Mouse (Mus musculus) C2C12 (cell line): ENCODE measurements around the gene St8sia1.

ENCODE experiments used
- CTCF ChIP-seq: IDR thresholded peaks from one replicate; pipeline ENCODE4 v1.5.1; 2011; ENCODE audit not compliant: control insufficient read depth, insufficient read depth, insufficient read length
- MAX ChIP-seq: IDR thresholded peaks from one replicate; pipeline ENCODE4 v1.6.1; 2011; ENCODE audit warnings: mild to moderate bottlenecking, control low read depth

DNA sequence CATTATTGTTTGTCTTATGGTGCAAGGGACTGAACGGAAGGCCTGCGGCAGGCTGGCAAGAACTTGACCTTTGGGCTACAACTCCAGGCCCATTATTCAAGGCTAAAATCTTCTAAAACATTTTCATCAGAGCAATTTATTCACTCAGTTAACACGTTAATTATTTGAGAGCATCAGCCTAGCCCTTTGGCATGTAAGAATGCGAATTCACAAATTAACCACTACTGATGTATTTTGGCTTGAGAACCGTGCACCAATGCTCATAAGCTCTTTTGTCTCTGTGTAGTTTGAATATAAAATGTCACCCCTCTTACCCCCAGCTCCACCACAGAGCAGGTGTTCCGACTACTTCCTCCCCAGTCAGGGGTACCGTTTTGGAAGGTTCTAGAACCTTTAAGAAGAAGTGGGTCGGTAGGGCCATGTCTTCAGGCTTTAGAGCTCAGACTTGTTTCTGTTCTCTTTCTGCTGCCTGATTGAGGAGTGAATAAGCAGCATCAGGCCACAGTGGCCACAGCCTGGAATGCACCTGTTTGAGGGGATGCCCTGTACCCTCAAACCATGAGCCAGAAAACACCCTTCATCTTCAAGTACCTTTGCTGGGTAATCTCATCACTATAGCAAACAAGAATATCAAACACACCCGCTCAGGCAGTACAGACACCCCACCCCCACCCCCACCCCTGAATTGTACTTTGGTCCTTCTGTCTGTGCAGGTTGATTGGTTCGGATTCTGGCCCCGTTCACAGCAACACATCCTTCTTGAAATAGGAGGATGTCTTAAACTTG is 22.5 kb downstream of the St8sia1 start:
- TF ChIP-seq CTCF (no peak), MAX (no peak)
